Mouse (Mus musculus): ENCODE data around the gene Slc6a8.

The Slc6a8 gene

DNA sequence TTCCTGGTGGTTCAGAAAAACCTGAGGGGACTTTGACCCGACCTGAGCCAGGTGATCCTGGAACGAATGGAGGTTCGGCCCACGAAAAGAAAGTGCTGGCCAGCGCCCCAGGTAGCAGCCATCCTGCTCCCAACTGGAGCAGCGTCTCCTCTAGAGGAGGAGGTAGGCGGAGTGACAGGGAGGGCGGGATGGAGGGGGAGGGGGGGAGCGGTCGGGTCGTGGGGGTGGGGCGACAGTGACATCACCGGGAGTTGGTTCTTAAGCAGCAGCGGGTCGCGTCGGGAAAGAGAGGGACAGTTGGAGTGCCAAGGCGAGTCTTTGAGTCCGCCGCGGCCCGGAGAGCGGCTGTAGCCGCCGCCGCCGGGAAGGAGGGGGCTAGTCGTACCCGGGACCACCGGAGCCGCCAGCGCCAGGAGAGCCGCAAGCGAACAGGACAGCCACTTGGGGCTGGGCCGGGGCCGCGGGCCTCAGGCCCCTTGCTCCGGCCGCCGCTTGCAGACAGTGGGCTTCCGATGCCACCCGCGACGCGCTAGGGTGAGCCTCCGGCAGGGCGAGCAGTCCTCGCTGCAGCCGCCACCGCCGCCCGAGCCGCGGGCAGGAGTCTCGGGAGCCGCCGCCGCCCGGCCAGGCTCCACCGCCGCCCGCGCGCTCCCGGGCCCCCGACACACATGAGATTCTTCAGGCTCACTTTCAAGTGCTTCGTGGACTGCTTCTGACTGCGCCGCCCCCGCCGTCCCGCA is at the start of gene Slc6a8:
TSS of gene Slc6a8 (plus strand) at position 272 of the 740 bp plus-strand sequence.
- peak; percentile 78 for DNase-seq

DNA sequence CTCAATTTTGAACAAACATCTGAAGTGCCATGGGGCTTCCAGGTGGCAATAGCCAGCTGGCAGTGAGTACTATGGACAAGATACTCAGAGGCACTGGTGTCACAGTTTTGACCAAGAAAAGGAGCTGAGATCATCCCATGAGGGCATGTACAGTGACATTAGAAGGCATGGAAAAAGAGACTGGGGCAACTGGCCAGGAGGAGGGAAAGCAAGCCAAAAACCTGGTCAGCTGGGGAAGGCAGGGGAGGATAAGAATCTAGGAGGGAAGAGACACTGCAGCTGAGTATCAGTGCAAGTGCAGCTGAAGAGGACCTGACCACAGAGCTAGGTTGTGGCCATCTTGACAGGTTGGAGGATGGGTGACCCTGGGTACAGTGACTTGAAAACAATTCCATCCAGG is 46.0 kb upstream of the Slc6a8 start:
- DNase-seq: no peak

DNA sequence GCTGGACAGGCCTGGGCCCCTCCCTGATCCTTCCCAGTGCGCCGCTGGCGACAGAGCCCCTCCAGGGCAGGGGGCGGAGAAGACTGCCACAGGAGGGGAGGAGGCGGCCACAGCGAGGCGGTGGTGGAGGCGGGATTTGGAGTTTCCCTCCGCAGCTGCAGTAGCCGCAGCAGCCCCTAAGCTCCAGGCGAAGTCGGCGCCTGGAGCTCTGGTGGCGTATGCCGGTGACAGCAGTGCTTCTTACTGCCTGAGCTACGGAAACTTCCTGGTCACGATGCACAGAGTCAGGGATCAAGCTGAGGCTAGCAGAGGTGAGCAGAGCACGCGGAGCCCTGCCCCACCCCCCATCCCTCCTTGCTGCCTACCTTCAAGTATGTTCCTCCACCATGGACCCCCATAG is 37.5 kb upstream of the Slc6a8 start:
- no peak for DNase-seq

DNA sequence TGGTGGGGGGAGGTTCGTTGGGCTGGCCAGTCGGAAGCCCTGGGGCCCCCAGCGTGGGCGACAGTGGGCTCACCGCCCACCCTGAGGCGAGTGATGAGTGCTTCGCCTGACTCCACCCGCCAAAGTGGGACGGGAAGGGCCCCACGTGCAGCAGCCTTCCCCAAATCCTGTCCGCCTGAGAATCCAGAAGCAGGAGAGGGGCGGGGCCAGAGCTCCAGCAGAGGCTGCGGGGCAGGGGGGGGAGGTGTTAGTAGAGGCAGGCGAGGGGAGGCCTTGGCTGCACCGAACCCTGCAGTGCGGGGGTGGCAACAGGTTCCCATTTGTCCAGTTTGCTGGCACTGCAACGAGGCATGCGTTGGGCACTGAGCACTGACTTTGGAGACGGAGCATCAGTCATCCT is 35.5 kb upstream of the Slc6a8 start:
- no peak for DNase-seq

DNA sequence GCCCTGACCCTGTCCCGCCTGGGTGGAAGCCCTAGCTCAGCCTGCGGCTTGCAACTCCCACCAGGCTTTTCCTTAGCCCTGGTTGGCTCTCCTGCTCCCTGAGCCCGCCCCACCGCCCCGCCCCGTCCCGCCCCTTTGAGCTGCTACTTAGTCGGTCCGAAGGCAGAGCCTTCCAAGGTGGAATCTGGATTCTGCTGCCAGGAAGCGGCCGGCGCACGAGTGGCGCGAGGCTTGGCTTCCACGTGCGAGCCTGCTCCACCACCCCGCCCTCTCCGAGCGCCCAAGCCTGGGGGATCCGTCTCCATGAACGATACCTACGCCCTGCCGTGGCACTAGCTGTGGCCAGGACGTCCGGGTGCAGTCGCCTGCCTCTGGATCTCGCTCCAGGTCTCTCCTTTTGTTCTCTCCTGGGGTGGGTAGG is 33.7 kb upstream of the Slc6a8 start, which contains the start of gene Dusp9:
TSS of gene Dusp9 (plus strand) at position 165 of the 421 bp plus-strand sequence.
- DNase-seq: peak; percentile 48

DNA sequence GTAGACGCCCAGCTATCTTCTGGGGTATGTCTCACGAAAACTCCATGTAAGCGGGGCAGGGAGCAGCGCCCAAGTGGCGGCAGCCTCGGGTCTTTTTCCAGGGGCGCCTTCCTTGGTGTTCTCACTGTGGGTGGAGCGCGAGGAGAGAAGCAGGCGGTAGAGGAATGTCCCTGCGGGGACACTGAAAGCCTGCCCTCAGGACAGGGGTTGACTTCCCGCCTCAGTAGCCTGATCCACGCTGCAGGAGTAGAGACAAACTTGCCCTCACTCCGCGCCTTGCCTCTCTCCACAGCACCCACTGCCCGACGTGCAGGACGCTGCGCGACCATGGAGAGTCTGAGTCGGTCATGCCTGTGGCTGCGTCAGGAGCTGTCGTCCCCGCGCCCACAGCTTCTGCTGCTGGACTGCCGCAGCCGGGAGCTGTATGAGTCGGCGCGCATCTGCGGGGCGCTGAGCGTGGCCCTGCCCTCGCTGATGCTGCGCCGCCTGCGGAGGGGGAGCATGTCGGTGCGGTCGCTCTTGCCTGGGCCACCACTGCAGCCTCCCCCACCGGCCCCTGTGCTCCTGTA is 33.0 kb upstream of the Slc6a8 start:
- no peak for DNase-seq

DNA sequence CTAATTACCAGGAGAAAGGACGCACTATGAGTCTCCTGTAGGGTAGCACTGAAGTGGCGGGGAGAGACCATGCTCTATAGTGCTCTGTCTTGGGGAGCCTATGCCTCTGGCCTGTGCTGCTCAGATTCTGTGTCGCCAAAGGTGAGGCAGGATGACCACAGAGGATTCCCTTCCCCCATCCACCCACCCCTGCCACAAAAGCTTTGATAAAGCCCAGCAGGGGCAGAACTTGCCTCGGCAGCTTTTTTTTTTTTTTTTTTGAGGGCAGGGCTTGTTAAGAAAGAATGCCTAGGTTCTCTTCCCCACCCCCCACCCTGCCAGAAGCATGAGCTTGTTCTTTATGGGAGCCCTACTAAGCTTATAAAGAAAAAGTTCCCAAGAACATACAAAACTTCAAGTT is 27.8 kb upstream of the Slc6a8 start:
- DNase-seq: no peak

DNA sequence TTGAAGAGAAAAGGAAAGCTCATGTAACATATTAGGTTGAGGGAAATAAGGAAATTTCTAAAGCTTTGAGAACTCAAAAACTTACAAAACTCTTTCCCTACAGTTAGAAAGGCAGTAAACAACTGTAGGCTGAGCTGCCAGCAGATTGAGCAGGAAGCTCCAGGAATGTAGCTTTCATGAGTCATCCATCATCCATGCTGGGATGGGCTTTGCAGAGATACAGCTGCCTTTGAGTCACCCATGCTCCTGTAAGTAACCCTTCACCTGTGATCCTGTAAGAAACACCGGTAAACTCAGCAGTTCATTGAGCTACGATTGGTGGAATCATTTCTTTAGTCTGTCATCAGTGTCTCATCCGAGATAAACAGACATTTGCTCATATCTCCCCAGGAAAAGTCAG is 22.1 kb upstream of the Slc6a8 start:
- no peak for DNase-seq

DNA sequence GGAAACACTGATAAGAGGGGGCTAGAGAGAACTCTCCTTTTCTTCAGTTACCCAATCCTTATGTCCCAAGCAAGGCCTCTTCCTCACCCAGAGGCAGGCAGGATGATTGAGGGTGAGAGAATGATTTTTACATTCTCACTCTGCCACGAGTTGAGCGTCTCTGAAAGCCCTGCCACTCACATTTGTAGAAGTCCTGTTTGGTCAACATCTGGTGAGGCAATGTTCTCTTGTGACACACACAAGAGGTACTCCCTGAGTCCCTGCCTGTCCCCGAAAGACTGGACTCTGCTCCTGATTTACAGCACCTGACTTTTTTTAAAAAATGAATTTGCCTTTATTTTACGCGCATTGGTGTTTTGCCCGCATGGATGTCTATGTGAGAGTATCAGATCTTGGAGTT is 19.6 kb upstream of the Slc6a8 start:
- DNase-seq: no peak

DNA sequence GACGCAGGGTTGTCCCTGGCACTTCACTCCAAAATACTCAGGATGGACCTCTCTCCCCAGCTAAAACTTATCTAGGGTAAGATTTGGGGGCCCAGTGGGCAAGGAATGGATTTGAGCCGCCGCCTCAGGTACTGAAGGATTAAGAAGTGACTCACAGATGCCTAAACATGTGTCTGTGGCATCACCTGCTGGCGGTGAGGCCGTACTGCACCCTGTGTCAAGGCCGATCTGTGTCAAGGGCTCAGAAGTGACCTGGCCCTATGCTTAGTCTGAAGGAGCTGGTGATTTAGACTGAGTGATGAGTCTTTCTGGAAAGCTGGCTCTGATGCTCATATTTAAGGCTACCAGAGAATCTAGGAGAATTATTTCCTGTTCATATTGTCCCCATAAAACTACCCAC is 18.8 kb upstream of the Slc6a8 start:
- peak; percentile 74 for DNase-seq

DNA sequence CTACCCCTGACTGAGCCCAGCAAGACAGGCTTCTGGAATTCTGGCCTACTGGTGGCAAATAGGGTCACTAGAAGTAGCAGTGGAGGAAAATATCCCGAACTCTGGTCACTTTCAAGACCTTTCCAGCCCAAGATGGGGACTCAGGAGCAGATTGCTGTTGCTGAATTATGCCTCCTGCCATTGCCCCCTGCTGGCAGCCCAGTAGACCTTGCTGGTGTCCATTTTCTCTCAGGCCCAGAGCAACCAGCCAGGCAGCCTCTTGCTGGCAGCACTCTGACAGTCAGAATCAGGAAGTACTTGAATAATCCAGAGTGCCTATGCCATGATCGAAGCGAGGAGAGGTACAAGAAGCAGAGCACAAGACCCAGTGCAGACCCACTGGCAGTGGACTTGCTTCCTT is 17.4 kb upstream of the Slc6a8 start:
- DNase-seq: no peak

DNA sequence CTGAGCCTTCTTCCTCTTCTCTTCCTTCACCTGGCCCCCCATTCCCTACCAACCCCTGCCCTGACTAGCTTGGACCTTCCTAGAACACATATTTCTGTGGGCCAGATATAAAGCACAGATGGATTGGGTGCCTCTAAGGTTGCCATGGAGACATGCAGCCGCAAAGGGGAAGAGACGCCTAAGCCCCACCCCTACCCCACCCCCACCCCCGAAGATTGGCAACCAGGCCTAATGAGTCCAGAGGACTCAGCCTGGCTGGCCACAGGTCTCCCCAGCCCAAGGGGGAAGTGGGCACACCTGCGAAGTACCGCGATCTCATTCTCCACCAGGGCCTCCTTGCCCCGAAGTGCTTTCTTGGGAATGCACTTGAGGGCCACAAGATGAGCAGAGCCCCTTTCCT is 14.6 kb upstream of the Slc6a8 start:
- DNase-seq: no peak

DNA sequence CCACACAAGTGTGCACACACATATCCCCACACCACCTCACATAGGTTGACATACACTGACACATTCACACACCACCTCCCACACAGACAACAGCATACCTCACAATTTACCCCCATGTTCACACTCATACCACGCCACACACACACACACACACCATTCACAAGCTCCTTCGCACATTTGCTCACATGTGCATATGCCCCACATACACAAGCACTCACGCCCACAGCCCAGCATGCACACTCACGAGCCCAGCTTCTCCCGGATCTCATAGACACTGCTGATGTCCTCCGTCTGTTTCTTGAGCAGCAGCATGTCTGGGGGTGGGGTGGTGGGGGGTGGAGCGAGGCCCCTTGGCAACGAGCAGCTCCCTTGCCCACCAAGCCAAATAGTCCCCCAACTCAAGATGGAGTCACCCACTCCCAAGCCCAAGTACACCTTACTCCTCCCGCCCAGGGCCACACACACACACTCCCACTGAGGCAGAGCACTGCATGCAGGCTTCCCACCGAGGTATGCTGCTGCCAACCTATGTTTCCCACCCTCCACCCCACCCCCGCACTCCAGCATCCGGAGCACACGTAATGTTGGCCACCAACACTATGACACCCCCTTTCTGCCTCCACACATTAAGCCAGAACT is 13.9 kb upstream of the Slc6a8 start:
- no peak for DNase-seq

DNA sequence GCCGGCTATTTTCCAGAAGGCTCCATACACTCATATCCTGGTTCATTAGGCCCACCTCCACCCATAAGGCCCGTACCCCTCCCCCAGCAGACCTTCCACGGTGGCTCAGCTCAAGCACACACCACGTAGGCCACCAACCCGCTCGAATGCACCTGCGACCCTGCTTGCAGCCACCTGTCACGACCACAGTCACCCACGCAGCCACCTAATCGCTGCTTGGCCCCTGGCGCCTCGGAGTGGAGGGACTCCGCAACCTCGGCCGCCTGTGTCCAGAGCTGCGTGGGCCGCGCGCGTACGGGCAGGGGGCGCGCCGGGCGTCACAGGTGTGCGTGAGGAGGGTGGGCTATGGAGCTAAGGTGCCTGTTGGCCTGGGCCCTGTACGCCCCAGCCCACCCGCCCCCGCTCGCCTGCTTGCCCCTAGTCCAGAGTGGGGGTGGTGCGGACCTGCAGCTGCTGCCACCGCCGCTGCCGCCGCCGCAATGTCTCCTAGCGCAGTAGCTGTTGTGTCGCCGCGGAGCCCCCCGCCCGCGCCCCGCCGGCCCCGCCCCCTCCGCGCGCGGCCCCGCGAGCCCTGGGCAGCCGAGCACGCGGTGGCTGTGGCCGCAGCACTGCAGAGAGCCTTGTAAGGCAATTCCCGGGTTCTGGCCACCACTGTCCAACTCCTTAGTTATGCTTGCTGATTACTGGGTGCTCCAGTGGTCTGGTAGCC is 13.2 kb upstream of the Slc6a8 start, which contains the start of gene Pnck:
TSS of gene Pnck (minus strand) at position 543 of the 709 bp plus-strand sequence.
- no peak for DNase-seq

DNA sequence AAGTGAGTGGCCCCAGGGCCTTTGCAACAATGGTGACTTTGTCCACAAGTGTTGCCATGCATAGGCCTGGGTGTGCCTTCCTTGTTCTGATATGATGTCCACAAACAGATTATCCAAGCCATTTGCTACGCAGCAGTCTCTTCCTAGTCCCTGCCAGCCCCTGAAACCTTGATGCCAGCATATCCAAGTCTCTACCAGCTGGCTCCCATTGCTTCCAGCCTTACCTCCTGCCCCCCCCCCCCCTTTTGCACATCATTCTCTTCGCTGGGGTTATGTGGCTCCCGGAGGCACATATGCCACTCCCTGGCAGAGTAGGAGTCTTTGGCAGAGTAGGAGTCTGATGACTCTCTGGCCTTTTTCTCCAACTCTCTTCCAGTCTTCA is 12.7 kb upstream of the Slc6a8 start:
- DNase-seq: no peak

DNA sequence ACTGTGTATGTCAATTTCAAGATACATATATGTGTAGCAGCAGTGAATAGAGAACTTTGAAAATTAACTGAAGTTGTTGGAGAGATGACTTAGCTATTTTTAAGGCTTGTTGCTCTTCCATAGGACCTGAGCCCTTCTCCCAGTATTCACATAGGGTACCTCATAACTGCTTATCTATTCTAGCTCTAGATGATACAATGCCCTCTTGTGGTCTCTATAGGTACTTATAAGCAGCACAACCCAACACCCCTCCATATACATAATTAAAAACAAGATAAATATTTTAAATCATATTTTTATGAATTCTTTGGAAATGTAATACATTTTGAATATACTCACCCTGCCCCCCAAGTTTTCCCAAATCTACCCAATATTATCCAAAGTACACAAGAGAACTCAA is 9.8 kb upstream of the Slc6a8 start:
- DNase-seq: no peak

DNA sequence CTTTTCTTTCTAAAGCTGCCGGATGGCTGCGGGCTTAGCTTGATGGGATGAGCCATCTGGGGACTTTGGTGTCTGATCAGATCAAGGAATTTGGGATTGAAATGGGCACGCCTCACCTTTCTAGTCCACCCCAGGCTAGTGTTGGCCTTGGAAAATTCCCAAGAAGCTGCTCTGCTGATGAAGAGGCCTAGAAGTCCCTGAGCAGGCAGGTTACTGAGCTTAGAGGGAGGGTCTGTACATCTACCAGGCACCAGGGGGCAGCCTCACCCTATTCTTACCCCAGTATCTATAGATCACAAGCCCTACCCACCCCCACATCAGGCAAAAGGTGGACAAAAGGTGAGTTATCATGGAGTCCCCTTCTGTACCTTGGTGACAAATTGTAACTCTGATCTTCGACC is 919 bp upstream of the Slc6a8 start:
- DNase-seq: peak; percentile 65

DNA sequence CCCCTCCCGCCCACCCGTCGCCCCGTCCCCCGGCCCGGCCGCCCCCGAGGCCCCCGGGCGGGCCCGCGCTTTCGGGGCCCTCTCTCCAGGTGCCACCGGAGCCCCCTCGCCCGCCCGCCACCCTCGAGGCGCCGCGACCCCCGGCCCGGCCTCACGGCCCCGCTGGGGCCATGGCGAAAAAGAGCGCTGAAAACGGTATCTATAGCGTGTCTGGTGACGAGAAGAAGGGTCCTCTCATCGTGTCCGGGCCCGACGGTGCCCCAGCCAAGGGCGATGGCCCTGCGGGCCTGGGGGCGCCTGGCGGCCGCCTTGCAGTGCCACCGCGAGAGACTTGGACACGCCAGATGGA is 643 bp downstream of the Slc6a8 start:
- DNase-seq: no peak

DNA sequence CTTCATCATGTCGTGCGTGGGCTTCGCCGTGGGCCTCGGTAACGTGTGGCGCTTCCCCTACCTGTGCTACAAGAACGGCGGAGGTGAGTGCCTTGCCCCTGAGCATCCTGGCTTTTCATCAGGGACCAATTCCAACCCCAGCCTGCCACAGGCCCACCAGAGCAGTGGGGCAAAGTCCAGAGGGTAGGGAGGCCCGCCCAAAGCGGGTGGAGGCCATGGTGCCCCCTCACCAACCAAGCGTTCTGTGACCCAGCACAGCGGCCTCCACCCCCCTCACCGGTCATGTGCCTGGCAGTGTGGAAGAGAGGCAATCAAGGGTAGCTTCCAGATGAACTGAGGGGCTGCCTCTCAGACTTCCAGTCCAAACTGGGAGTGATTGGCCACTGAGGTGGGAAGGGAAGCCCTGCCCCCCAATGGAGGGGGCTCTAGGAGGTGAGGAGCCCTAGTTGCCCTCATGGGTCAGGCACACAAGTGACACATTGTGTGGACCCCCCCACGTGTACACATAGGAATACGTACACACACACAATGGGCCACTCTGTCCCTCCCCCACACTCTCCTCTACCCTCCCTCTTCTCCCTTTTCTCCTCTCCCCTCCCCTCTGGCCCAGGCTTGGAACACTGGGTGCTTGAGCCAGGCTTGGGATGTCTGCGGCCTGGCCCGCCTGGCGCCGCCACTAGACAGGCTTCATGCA is 1.2 kb downstream of the Slc6a8 start:
- DNase-seq: peak; percentile 63

DNA sequence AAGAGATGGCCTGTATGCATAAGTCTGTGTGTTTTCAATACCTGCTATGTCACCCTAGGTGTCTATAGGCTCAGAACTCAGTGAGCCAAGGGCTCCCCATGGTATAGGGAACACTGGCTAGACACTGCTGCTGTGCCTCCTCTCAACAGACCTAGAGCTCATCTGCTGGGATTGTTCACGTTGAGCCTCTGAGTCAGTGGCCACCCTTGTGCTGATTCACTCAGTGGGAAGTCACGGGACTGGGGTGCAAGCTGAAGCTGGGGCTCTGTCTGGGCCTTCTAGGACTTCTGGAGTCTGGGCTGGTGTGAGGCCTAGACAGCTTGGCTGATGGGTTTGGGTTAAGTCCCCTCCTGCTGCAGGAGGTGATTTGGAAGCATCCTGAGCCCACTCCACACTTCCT is 2.3 kb downstream of the Slc6a8 start:
- DNase-seq: no peak

DNA sequence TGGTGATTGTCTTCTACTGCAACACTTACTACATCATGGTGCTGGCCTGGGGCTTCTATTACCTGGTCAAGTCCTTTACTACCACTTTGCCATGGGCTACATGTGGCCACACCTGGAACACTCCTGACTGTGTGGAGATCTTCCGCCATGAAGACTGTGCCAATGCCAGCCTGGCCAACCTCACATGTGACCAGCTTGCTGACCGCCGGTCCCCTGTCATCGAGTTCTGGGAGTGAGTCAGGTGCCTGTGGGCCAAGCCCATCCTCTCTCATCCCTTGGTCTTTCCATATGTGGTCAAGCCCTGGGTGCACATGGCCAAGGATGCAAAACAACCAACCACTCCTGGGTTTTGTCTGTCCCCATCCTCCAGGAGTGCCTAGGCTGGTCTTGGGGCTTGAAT is 3.7 kb downstream of the Slc6a8 start:
- DNase-seq: no peak

DNA sequence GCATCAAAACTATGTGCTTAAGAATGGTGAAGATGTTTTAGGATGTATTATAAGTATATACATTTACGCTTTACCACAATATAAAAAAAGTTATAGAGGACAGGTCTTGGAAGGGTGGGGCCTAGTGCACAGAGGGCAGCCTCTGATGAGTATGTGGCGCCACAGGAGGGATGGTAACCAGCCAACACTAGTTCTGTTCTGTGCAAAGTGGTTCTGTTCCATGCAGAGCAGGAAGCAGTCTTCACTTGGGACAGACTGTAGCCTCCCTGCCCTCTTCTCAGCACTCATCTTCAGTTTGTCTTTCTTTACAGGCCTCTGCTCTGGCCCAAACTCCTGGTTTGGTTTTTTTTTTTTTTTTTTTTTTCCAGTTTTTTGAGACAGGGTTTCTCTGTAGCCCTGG is 11.2 kb downstream of the Slc6a8 start:
- DNase-seq: no peak

DNA sequence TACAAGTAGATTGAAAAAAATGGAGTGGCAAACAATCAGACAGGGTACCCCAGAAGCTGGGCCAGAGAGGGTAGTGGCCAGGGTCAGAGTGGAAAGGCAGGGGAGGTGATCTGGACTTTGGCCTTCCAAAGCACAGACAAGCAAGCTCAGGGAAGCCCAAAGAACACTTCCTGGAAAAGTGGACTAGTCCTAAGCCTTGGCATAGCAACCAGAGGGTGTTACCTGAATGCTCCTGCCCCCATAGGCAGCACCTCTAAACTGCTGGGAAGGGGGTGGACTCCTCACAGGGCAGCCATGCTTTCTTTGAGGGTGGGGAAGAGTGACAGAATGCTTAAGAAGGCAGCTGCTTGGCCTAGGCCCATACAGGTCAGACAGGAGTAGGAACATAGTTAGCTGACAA is 12.0 kb downstream of the Slc6a8 start:
- DNase-seq: no peak

All from kidney, adult 18-20 months (tissue).